Mouse (Mus musculus) c-Kit-positive CD71-positive TER-119-positive erythroid progenitor cells, embryonic 14.5 days (primary cell): ENCODE measurements around the gene Phactr2.

ENCODE experiments used
- DNase-seq: peaks from one replicate; pipeline ENCODE4 v3.0.0-alpha.2; 2013; ENCODE audit warnings: low spot score

Phactr2 gene

GRCm38 (mm10) chr10:13275152-13275551 lies 199.1 kb downstream of the Phactr2 start:
- DNase-seq: no peak

- DNase-seq: no peak
These were observed 199.5 kb downstream of the Phactr2 start for GRCm38 (mm10) chr10:13274699-13275098.

DNA sequence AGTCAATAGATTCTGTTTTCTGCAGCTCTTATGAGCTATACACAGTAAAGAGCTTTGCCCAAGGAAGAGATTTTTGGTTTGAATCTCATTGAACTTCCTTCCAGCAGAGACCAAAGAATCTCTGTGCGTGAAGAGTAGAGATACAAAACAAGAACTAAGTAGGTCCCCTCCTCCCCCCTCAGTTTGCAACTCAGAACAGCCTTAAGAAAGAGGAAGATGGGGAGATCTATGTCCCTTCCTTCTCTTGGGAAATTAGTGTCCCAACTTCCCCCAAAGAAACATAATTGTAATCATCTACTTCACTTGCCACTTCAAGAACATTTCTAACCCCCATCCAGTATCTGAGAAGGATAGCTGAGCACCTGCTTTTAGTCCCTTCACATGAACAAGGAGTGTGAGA lies 200.5 kb downstream of the Phactr2 start:
- no peak for DNase-seq

DNA sequence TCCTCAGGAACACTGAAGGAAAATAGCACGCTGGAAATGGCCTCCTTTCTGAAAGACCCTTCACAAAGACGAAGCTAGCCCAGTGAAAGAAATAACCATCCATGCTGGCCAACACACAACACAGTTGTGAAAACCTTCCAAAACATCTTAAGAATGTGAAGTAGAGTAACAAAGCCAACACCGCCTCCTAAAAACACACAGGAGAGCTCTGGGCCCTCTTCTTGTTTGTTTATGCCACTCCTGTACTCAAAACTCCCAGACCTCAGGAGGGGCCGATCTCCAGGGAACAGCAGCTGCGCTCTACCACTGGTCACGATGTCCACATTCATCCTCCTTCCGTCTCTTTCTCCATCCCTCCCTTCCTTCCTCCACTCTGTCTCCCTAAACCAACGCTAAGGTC lies 202.5 kb downstream of the Phactr2 start:
- no peak for DNase-seq

DNA sequence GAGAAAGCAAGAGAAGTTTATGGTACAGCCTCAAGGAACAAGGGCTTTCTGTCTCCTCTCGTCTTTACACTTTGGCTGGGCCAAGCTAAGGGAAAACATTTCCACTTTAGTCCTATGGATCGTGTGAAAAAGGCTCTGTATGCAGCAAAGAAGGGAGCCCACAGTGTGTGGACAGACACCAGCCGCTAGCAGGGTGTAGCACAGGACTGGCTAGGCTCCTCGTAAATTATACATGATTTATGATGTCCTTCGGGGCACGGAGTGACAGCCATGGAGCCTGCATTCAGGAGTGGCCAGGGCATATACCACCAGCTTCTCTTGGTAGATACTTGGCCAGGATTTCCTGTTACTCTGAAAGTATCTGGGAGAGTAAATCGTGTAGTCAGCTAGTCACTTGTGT lies 203.1 kb downstream of the Phactr2 start:
- no peak for DNase-seq

DNA sequence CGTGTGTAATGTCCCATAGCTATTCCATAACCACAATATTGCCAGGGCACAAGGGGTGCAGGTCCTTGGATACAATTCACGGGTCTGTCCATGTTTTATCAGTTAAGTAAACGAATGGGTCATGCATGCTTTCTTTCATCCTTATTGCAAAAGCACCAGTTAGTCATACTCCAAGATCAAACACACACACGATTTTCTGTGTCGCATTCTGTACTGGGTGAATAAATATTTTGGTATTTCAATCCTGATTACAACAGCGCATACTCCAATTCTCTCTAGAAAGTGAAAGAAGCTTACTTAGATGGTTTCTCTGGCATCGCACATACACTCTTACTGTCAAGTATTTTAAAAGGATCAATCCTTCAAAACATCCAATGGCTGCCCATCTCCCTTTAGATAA lies 203.9 kb downstream of the Phactr2 start:
- DNase-seq: no peak

DNA sequence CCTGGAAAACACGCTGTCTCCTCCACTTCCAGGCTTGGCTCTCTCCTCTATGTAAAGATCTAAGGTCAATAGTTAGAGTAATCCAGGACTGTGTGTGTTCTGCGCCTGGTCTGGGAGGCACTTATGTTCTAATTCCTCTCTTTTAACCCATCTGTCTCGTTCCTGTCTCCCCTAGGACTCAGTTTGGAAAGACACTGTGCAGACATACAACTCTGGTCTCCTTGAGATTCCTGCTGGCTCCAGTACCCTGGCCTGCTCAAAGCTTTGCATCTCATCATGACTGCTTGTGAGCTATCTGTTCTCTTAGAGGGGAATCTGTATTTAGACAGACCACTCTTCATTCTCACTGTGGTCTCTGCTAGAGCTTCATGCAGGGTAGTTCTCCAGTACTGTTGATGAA lies 215.0 kb downstream of the Phactr2 start:
- DNase-seq: no peak

GRCm38 (mm10) chr10:13256196-13256595 lies 218.0 kb downstream of the Phactr2 start:
- DNase-seq: no peak

- no peak for DNase-seq
These were observed 223.9 kb downstream of the Phactr2 start for GRCm38 (mm10) chr10:13250280-13250679.

DNA sequence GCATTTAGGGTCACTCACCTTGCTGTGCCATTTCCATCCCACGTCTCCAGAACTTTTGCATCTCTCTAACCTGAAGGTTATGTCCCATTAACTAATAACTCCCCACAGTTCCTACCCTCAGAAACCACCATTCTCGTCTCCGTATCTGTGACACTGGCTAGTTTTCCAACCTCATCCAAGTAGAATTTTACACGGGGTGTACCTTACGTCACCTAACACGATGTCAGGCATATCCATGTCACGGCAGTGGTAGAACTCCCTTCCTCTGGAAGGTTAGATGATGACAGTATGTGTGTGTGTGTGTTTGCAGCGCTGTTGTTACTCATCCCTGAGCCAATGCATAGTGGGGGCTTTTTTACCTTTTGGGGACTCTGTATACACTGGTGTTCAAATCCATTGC lies 225.1 kb downstream of the Phactr2 start:
- DNase-seq: no peak

- DNase-seq: no peak
These were observed 228.5 kb downstream of the Phactr2 start for GRCm38 (mm10) chr10:13245714-13246113.

DNA sequence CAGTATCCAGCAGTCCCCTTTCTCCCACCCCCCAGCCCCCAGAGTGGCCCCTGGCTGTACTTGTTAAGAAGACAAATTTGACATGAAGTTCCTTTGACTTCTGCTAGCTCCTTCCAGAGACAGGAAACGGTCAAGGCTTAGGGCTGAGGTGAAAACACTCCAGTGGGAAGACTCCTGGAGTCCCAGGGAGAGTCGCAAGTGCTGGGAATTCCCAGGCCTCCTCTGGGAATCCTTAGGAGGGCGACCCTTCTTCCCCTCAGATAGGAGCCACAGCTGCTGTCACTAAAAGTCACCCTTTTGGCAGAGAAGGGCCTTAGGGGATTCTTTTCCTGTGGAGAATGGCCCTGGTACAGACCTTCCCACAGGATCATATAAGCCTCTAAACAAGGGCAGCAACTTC lies 230.0 kb downstream of the Phactr2 start:
- DNase-seq: no peak

DNA sequence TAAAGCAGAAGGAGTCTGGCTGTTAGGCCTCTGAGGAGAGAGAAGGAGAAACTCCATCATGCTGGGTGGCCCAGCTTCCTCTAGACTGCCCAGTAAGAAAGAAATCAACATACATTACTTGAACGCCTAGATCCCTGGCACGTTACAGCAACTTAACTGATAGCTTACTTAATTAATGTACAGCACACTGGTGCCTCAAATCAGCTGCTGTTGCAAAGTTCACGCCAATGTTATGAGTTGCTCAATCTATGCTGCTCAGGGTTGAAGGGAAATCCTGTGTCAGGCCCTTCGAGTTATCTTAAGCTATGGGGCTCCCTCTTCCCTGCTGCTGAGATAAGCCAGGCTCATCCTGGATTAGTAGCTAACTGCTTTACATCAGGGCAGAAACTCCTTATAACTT lies 233.8 kb downstream of the Phactr2 start:
- no peak for DNase-seq

- DNase-seq: no peak
These were observed 236.0 kb downstream of the Phactr2 start for GRCm38 (mm10) chr10:13238188-13238587.

- no peak for DNase-seq
These were observed 237.3 kb downstream of the Phactr2 start for GRCm38 (mm10) chr10:13236866-13237265.

- no peak for DNase-seq
These were observed 239.7 kb downstream of the Phactr2 start for GRCm38 (mm10) chr10:13234503-13234902.

DNA sequence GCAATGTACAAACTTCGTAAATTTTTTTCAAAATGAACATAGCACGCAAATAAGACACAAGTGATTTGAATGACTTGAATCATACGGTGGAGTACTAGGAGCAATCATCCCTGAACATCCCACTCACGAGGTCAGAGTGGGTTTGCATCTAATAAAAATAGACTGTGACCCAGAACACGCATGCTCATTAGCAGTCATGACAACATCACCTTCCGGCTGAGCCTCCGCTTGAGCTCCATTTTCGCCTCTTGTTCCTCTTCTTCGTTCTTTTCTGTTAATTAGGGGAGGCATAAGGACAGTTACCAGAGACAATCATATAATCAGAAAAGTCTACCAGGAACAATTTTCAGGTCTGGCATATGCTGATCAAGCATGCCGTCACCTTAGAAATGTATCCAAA lies 240.3 kb downstream of the Phactr2 start:
- DNase-seq: no peak

GRCm38 (mm10) chr10:13233143-13233622 lies 241.0 kb downstream of the Phactr2 start:
- no peak for DNase-seq

DNA sequence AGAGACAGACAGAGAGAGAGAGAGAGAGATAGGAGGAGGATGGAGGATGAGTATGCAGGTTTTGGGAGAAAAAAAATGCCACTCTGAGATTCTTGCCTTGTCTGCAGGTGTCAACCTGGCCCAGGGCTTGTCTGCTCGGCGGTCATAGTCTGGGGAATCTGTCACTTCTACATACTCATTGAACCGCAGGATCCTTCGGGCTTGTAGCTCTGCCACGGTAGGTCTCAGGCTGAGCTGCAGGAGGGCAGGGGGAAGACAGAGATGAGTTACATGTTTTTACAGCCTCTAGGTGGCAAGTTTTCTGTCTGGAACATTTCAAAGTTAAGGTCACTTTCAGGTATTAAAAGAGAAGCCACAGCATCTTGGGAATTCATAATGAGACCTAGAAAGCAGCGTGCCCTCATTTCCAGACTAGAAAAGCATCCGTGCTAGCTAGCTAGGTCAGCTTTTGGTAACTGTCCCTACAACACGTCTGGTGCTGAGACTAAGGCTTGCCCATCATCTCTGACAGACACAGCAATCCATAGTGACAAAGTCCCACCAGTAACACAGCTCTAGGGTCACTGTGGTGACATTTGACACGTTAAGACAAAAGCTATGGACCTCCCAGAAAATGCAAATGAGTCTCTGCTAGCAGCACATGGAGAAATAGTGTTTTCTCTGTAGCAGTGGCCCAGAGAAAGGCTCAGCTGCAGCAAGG lies 241.6 kb downstream of the Phactr2 start:
- DNase-seq: no peak

DNA sequence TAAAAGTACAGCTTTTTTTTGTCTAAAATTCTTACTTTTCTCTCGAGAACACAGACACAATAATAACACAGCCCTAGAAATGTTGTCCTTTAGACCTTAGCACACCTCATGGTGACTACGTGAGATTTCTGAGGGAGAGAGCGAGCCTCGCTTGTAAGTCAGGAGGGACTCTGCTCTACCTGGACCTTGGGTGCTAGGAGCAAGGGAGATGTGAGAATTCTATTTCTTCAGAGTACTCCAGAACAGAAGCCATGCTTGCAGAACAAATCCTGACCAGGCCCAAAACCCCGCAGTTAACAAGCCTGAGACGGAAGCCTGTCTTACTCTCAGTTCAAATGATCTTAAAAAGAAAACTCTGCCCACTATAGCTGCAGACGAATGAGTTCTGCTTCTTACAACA lies 243.5 kb downstream of the Phactr2 start:
- no peak for DNase-seq

DNA sequence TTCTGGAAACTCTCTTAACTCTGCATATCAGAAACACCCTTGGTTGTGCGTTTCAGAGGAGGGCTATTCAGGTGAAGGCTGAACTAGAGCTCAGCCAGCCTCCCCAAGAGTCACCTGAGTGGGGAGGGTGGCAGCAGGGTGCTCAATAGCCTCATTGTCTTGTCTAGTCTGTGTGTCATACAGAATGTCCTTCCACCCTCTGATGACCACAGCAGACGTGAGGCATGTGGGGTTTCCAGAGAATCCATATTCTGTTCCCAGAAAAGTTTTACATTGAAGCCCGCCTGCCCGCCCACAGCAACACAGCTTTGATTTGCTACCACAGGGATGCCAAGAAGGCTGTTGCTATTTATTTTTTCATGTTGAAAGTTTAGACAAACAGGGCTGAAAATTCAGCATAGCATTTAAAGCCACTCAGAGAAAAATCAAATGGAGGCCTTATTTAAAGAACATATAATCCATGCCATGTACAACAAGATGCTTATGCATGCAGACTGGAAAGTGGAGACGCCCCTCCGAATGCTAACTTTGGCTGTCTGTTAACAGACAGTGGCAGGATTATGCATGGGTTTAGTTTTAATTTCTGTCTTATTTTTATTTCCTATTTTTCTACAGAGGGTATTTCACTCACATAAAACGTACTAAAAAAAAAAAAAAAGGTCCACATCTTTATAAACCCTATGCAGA lies 248.7 kb downstream of the Phactr2 start:
- no peak for DNase-seq

- DNase-seq: no peak
These were observed 252.1 kb downstream of the Phactr2 start for GRCm38 (mm10) chr10:13222135-13222534.

- DNase-seq: no peak
These were observed 254.2 kb downstream of the Phactr2 start for GRCm38 (mm10) chr10:13220061-13220460.

GRCm38 (mm10) chr10:13213956-13214355 lies 260.3 kb downstream of the Phactr2 start:
- no peak for DNase-seq
